Mouse (Mus musculus) lung, adult 2 months (tissue): ENCODE measurements at regions not wholly inside any gene's neighbourhood (a gene's known extent, or its start where the extent isn't known, plus 50 kb on each side); places are given as distances from the start of the nearest gene placed in this dataset.

Source experiments
- CTCF ChIP-seq: fragments of 200-500 bp; IDR thresholded peaks from 2 replicates; pipeline ENCODE4 v1.5.1; 2011; ENCODE audit warnings: mild to moderate bottlenecking, low read length, control low read depth; ENCODE audit not compliant: insufficient read depth
- POLR2A ChIP-seq: fragments of 200-500 bp; IDR thresholded peaks from 2 replicates; pipeline ENCODE4 v1.6.1; 2011; ENCODE audit warnings: low read depth, mild to moderate bottlenecking, control low read depth, low read length, borderline replicate concordance; ENCODE audit errors: extremely low read depth

GRCm38 (mm10) chr11:19736076-19736475 is 188.1 kb upstream of the Spred2 start:
- TF ChIP-seq CTCF, result no peak
- TF ChIP-seq POLR2A, result no peak
